Mouse (Mus musculus) T-helper 2 cell (primary cell): ENCODE results near the gene Pcbp1.
"Not testable (repeated sequence)": the region's sequence is repeated elsewhere in the genome, so short reads cannot be mapped to it uniquely, and the experiment has no call there.

Source experiments
- in situ Hi-C: fragments of 300-600 bp; cut with MboI, MseI; formaldehyde crosslinking; loops from one replicate; pipeline ENCODE4 v1.15.1; 2025; ENCODE audit warnings: high pct_unique_total_duplicates

Pcbp1 gene

GRCm38 (mm10) chr6:86526032-86526960 lies at the start of gene Pcbp1:
Gene Pcbp1 (minus strand): TSS chr6:86526321.
- in situ Hi-C loops: loop anchor here (10.0 kb wide), 1 partner anchor 51 kb away; no protein-coding TSS in a partner anchor

GRCm38 (mm10) chr6:86574495-86574894 lies 48.4 kb upstream of the Pcbp1 start:
- in situ Hi-C loops: no loop called here

- in situ Hi-C loops: no loop called here
Observed at GRCm38 (mm10) chr6:86570830-86571229, 44.7 kb upstream of the Pcbp1 start.

GRCm38 (mm10) chr6:86569461-86569820 lies 43.3 kb upstream of the Pcbp1 start:
- in situ Hi-C loops: no loop called here

GRCm38 (mm10) chr6:86568816-86569460 lies 42.8 kb upstream of the Pcbp1 start:
- in situ Hi-C loops: no loop called here

GRCm38 (mm10) chr6:86565782-86566181 lies 39.7 kb upstream of the Pcbp1 start:
- in situ Hi-C loops: no loop called here

GRCm38 (mm10) chr6:86557182-86557581 lies 31.1 kb upstream of the Pcbp1 start:
- in situ Hi-C loops: not testable (repeated sequence)

- in situ Hi-C loops: no loop called here
Observed at GRCm38 (mm10) chr6:86556345-86557058, 30.4 kb upstream of the Pcbp1 start.

GRCm38 (mm10) chr6:86550587-86550986 lies 24.5 kb upstream of the Pcbp1 start:
- in situ Hi-C loops: no loop called here

GRCm38 (mm10) chr6:86547880-86548367 lies 21.8 kb upstream of the Pcbp1 start:
- in situ Hi-C loops: no loop called here

GRCm38 (mm10) chr6:86547228-86547755 lies 21.2 kb upstream of the Pcbp1 start:
- in situ Hi-C loops: no loop called here

GRCm38 (mm10) chr6:86545236-86545635 lies 19.1 kb upstream of the Pcbp1 start:
- in situ Hi-C loops: no loop called here

GRCm38 (mm10) chr6:86543869-86544268 lies 17.7 kb upstream of the Pcbp1 start:
- in situ Hi-C loops: no loop called here

- in situ Hi-C loops: no loop called here
Observed at GRCm38 (mm10) chr6:86543060-86543459, 16.9 kb upstream of the Pcbp1 start.

GRCm38 (mm10) chr6:86541650-86542049 lies 15.5 kb upstream of the Pcbp1 start:
- in situ Hi-C loops: no loop called here

GRCm38 (mm10) chr6:86528451-86528785 lies 2.3 kb upstream of the Pcbp1 start:
- in situ Hi-C loops: loop anchor here (10.0 kb wide), 1 partner anchor 54 kb away; no protein-coding TSS in a partner anchor

GRCm38 (mm10) chr6:86527766-86528450 lies 1.8 kb upstream of the Pcbp1 start:
- in situ Hi-C loops: loop anchor here (10.0 kb wide), 1 partner anchor 53 kb away; no protein-coding TSS in a partner anchor

GRCm38 (mm10) chr6:86526961-86527740 lies 1.0 kb upstream of the Pcbp1 start:
- in situ Hi-C loops: loop anchor here (10.0 kb wide), 1 partner anchor 52 kb away; no protein-coding TSS in a partner anchor

GRCm38 (mm10) chr6:86525646-86526031 lies 482 bp downstream of the Pcbp1 start:
- in situ Hi-C loops: loop anchor here (10.0 kb wide), 1 partner anchor 51 kb away; no protein-coding TSS in a partner anchor
